Mouse (Mus musculus) thymus, adult 18-20 months (tissue): ENCODE data around the gene Arid4a.
"Not testable (repeated sequence)": the region's sequence is repeated elsewhere in the genome, so short reads cannot be mapped to it uniquely, and the experiment has no call there.

ENCODE experiments used
- DNase-seq, 2 experiments: peaks; one replicate each; pipeline ENCODE4 v3.0.0; 2022; ENCODE audit warnings: mixed read lengths in 2 of 2

Gene Arid4a

DNA sequence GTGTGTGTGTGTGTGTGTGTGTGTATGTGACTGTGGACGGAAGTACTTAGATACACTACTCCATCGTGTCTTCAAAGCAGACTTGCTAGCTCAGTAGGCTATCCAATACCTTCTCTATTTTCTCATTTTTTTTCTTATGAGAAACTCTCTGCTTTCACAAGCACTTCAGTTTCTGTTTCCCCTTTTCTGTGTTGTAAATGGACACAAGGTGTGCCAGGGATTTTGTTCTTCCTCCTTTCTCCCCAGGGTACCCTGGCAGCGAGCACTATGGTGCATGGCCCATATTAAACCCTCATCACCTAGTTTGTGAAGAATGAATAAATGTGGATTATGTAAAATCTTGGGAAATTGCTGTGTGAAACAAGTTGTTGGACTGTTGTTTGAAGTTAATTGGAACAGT lies 39.7 kb downstream of the Arid4a start:
- DNase-seq = no peak

DNA sequence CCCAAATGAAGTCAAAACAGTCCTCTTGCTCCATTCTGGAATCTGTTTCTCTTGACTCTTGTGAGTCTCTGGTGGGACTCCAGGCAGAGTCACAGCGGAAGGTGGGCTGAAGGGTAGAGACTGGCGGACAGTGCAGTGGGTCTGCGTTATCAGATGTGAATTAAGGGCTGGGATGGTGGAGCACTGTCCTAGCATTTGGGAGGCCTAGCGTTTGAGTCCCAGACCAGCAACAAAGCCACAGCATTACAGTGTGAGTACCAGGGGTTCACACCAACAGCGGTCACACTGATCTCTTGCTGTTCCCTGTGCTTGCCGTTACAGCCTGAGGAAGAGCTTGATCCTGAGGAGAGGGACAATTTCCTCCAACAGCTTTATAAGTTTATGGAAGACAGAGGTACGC lies 44.0 kb downstream of the Arid4a start:
- no peak for DNase-seq

DNA sequence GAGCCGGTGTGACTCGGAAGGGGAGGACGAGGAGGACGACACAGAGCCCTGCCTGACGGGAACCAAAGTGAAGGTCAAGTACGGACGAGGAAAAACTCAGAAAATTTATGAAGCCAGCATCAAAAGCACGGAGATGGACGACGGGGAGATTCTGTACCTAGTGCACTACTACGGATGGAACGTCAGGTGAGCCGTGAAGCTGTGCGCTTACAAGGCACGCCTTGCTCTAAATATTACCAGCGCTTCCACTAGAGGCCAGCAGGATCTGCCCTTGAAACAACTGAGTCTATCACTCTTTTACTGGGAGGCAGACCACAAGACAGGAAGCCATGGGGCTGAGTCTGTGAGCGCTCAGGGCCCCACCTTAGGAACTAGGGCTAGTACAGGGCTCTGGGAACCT lies 54.1 kb downstream of the Arid4a start:
- no peak for DNase-seq

- DNase-seq = no peak
Observed at GRCm38 (mm10) chr12:71072048-71072447, 56.3 kb downstream of the Arid4a start.

DNA sequence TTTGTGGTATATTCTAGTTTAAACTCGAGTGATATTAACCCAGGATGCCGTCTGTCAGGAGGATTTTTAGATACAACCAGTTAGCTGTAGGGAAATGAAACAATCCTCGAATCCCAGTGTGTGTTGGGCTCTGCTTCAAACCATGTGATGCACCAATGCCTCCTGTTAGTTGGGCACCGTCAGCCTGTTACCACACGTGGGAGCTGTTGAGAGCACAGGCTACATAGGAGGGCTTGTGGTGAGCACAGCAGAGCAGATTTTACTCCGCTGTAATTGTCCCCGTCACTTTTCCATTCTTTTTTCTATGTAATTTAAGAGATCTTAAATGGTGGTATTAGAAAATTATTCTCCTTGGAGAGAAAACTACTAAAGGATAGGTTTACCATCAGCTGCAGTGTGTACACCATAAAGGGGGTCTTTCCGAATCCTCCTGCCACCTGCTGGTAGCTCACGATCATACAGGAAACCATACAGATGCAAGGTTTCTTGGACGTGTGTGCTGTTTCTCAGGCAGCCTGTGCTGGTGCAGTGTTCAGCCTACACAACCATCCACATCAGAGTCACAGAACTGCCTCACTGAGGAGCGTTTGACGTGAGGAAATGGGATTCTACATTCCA lies 57.4 kb downstream of the Arid4a start:
- no peak for DNase-seq

DNA sequence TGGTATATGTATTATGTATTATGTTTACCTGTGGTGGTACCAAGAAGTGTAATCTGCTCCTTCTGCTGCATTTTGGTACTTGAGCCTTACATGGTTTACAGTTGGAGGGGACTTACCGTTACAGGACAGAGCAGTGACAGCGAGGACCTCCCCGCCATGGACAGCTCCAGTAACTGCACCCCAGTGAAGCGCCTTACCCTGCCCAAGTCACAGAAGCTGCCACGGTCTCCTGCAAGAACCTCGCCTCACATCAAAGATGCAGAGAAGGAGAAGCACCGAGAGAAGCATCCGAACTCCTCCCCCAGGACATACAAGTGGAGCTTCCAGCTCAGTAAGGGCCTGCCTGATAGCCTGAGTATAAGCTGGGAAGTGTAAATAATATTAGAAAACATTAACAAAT lies 70.5 kb downstream of the Arid4a start:
- DNase-seq = no peak

- not testable (repeated sequence) for DNase-seq
Observed at GRCm38 (mm10) chr12:71104275-71104674, 88.5 kb downstream of the Arid4a start.

DNA sequence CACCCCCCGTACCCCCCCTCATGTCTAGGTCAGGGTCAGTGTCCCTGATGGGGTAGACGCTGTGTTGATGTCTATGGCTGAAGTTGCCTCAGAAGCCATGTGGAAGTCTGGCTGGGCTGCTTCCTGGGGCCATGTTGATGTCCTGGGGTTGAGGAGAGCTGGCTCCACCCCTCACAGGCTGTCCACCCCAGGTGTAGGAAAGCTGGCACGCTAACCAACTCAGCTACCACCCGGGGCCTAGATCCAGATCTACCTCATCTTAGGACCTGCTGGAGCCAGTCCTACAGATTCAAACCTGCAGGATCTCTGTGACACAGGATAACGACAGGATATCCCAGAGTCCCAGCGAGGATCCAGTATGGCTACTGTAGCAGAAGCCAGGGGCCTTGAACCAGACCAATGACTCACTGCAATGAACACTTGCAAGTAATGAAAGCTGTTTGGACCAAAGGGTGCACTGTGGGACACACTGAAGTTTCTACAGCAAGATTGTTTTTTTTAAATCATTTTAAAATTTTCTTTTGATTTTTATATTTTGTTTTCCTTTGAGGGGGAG lies 91.5 kb downstream of the Arid4a start:
- DNase-seq = no peak

DNA sequence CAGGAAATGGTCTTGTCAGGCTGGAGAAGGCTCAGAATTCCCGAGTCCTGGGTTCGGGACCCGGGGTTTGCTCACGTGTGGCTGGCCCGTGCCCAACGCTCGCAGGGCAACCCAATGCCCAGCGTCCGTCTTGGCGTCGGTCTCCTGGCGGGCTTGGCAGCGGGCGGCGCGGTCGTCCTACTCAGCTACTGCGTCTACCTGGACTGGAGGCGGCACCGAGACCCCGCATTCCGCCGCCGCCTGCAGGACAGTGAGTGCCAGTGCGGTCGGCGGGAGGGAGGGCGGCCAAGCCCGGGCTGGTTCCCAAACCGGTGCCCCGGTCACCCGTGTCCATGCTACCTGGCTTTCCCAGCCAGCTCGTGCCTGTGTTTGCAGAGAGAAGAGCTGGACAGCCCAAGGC lies 95.5 kb downstream of the Arid4a start, which contains the start of gene Tomm20l:
Gene Tomm20l (plus strand): TSS at position 98 of the 400 bp plus-strand sequence.
- no peak for DNase-seq

GRCm38 (mm10) chr12:71113074-71113473 lies 97.3 kb downstream of the Arid4a start:
- DNase-seq = no peak

- peak; percentile 34 to 59 for DNase-seq
Observed at GRCm38 (mm10) chr12:71113675-71114288, 98.0 kb downstream of the Arid4a start.

DNA sequence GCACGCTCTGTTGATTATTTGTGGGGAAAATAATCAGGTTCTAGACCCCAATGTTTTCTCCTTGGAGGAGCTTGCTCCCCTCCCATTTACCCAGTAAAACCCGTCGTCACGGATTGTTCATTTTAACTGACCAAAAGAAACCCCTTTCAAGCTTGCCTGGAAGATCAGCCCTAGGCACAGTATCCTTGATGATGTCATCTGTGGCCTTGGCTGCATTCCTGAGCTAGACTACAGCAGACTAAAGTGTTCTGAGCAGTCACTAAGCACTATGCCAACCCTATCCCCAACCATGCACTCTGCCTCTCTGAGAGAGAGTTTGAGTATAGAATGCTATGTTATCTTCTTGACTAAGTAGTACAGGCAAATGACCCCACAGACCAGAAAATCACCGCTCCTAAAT lies 100.6 kb downstream of the Arid4a start:
- no peak for DNase-seq

- no peak for DNase-seq
Observed at GRCm38 (mm10) chr12:71122731-71123130, 106.9 kb downstream of the Arid4a start.

DNA sequence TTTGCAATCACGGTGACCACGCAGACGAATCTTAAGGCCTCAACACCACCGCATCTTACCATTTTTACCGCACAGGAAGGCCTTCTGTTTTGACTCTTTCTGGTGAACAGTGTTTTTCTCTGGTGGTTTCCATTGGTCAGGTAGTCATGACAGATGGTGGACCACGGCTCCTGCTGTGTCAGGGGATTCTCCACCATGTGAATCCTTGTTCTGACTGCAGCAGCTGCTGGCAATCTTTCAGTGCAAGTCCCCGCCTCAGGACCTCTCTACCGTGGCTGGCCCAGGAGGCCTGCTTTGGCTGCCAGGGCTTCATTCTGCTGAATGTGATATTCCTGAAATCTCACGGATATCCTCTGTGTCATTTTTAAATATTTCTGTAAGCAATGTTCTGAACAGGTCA lies 107.5 kb downstream of the Arid4a start:
- no peak for DNase-seq

DNA sequence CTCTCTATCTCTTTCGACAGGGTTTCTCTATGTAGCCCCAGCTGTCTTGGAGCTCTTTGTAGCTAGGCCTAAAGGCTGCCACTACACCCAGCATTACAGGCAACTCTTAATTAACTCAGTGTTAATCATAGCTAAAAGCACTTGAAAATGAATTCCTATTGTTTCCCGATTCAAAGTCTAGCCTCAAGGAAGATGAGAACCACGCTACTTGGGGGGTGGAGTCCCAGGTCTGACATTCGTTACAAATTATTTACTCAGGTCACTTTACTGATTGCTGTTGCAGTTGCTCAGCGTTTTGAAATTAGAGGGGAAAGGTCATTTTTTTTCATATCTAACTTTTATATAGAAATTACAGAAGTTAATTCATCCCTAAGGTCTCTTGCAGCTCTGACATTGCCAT lies 119.8 kb downstream of the Arid4a start:
- DNase-seq = no peak

DNA sequence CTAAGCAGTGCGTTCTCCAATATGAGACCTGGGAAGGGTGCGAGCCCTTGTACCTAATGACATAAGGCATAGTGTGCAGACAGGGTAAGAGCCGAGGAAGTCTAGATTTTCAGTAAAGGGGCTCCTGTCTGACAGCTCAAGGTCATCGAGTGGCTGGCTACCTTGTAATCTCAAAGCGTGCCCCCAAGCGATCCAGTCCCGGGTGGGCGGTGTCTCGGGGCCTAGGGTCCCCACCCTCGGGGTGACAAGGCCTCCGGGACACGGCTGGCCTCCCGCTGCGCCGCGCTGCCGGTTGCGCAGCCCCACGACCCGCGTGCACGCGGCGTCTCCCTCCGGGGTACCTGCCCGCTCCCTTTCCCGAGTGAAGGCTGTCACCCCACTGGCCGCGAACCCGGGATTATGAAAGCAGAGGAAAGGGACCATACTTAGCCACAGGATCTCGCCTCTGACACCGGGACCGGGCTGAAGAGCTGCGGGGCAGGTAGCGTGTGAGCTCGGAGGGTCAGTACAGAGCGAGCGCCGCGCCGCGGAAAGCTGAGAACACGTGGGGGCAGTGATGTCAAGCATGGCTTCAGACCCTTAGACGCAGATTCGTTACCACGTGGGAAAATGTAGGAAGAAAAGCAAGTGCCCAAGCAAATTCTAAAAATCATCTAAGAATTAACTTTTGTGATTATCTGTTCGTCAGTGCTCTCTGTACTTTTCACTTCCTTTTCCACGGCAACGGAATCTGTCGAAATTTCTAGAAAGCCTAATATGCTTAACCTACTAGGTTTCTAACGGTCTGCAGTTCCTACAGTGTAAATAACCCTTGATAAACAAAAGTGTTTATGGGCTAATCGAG lies 120.6 kb downstream of the Arid4a start, which contains the start of the genes Timm9 and 2700049A03Rik:
Gene Timm9 (minus strand): TSS at position 555 of the 844 bp plus-strand sequence.
Gene 2700049A03Rik (plus strand): TSS at position 719 of the 844 bp plus-strand sequence.
- DNase-seq = peak; percentile 57 to 71

GRCm38 (mm10) chr12:71136974-71137491 lies 121.2 kb downstream of the Arid4a start:
- peak; percentile 59 to 73 for DNase-seq

DNA sequence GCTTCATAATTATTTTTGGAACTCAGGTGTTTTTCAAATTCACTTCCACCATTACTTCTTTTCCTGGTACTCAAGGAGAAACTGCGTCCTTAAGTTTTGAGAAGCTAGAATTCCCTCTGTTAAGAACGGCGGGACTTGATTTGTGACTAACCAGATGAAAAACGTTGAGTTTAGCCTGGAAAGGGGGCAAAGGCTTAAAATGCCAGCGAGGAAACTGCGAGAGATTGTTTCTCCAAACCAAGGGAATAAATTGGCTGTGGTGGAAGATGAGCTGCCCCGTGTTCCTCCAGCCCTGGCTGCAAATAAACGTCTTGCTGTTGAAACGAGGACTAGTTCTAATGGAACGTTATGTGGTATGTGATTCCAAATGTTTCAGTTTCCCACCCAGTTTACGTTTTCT lies 121.9 kb downstream of the Arid4a start:
- DNase-seq = no peak

DNA sequence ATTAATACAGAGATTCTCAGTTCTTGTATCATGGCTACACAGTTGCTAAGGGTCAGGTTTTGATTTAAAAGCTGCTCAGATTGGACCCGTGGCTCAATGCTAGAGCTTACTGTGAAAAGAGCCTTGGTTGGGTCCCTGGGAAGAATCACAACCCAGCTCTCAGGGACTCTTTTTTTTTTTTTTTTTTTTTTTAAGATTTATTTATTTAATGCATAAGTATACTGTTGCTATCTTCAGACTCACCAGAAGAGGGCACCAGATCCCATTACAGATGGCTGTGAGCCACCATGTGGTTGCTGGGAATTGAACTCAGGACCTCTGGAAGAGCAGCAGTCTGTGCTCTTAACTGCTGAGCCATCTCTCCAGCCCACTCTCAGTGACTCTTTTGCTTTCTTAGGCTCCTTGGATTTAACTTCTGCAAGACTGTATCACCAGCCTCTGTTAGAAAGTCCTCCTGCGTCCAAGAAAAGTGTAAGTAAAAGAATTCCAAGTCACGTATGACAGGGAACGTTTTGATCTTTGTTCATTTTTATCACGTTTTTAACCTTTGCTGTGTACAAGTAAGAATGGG lies 123.6 kb downstream of the Arid4a start:
- no peak for DNase-seq

- DNase-seq = no peak
Observed at GRCm38 (mm10) chr12:71141189-71141588, 125.4 kb downstream of the Arid4a start.

DNA sequence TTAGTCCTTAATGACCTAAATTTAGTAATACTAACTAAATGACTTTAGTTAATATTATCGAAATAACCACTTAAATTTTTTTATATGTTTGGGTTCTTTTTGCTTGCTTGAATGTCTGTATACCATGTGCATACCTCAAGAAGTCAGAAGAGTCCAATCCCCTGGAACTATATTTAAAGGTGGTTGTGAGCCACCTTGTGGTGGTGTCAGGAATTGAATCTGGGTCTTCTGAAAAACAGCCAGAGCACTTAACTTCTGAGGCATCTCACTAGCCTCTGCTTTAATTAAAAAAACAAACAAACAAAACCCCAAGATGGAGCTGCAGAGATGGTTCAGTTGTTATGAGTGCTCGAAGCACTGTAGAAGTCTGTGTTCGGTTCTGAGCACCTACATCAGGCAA lies 131.9 kb downstream of the Arid4a start:
- DNase-seq = no peak
